Mouse (Mus musculus) kidney, embryonic 14.5 days (tissue): ENCODE data around the gene Ypel3. TPM values are rescaled to one million over a fixed set of nuclear protein-coding genes. Genes with fewer than 3 reads are reported as not detected.
"Not testable (repeated sequence)": the region's sequence is repeated elsewhere in the genome, so short reads cannot be mapped to it uniquely, and the experiment has no call there.

Experiments
- ATAC-seq: fragments of 200-750 bp; cut with Nextera tagmentation; 2 replicates; pipeline ENCODE4 v1.8.0; 2017; ENCODE audit warnings: moderate number of reproducible peaks, mild to moderate bottlenecking, moderate TSS enrichment, moderate library complexity; ENCODE audit not compliant: low FRiP score, low TSS enrichment
- H3K27ac ChIP-seq: fragments of 300-500 bp; sonication (generic); 2 replicates; pipeline ENCODE4 v1.5.1; 2014; ENCODE audit warnings: low read depth, mild to moderate bottlenecking, low read length, moderate library complexity, mixed read lengths
- H3K27me3 ChIP-seq: fragments of 300-500 bp; sonication (generic); 2 replicates; pipeline ENCODE4 v1.6.1; 2014; ENCODE audit warnings: mild to moderate bottlenecking, low read length; ENCODE audit not compliant: control insufficient read depth, insufficient read depth
- H3K36me3 ChIP-seq: fragments of 300-500 bp; sonication (generic); 2 replicates; pipeline ENCODE4 v1.6.1; 2014; ENCODE audit warnings: low read length, mixed read lengths; ENCODE audit not compliant: control insufficient read depth, insufficient read depth
- H3K4me1 ChIP-seq: fragments of 300-500 bp; sonication (generic); 2 replicates; pipeline ENCODE4 v1.6.1; 2014; ENCODE audit warnings: low read length, mixed read lengths; ENCODE audit not compliant: control insufficient read depth, insufficient read depth
- H3K4me2 ChIP-seq: fragments of 300-500 bp; sonication (generic); replicated peaks from 2 replicates; pipeline ENCODE4 v1.6.1; 2014; ENCODE audit warnings: low read depth, mild to moderate bottlenecking, low read length
- H3K4me3 ChIP-seq: fragments of 300-500 bp; sonication (generic); 2 replicates; pipeline ENCODE4 v1.5.1; 2014; ENCODE audit warnings: mild to moderate bottlenecking, low read length
- H3K9ac ChIP-seq: fragments of 300-500 bp; sonication (generic); 2 replicates; pipeline ENCODE4 v1.6.1; 2014; ENCODE audit warnings: low read depth, mild to moderate bottlenecking, low read length, moderate library complexity
- H3K9me3 ChIP-seq: fragments of 300-500 bp; sonication (generic); 2 replicates; pipeline ENCODE4 v1.6.1; 2016; ENCODE audit warnings: low read length; ENCODE audit not compliant: control insufficient read depth
- WGBS: fragments of 180-500 bp; shearing (Covaris S2); extraction: QIAGEN DNeasy Blood & Tissue Kit; methylation state at CpG from one replicate; pipeline ENCODE4 v1.1.7; 2014; 5-methylcytosine and 5-hydroxymethylcytosine counted together
- polyA plus RNA-seq: library from polyadenylated mRNA; unstranded; fragments of >200 nt; fragmentation: Nextera tagmentation; extraction: Ambion mirVana; gene quantifications from 2 replicates; pipeline ENCODE4 v1.2.1, GENCODE M21; 2014

Ypel3 gene
- 87.5 and 94.5 TPM in 2 replicates for polyA plus RNA-seq

DNA sequence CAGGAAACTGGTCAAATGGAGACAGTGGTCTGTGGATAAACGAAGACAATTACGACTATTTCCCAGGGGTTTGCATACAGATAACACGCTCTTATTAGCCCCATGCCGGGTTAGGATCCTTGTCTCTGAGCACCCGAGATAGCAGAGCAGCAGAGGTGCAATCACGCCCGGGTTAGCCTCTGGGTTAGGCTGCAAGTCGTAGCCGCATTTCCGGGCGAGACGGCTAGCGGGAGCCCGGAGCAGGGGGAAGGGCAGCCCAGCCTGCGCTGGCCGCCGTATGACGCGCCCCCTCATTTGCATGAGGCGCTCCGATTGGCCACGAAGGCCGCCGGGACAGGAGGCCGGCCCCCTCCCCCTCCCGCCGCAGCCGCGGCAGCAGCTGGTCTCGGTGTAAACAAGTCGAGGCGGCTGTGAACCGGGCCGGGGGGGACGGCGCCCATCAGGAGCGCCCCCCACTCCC lies at the start of gene Ypel3:
Gene Ypel3 (plus strand): TSS at position 358 of the 460 bp plus-strand sequence.
- H3K4me3 ChIP-seq, result peak within 1 kb of the TSS; percentile 73
- peak; percentile 88 for ATAC-seq
- H3K9me3 ChIP-seq, result no peaks in the 10 kb centered on the region
- H3K4me2 ChIP-seq, result peak within 1 kb of the TSS; percentile 97
- H3K9ac ChIP-seq, result peak within 1 kb of the TSS; percentile 82
- peaks cover 29% of the 10 kb centered on the region for H3K4me1 ChIP-seq
- peak within 1 kb of the TSS; percentile 77 for H3K27ac ChIP-seq
- no peaks in the 10 kb centered on the region for H3K27me3 ChIP-seq
- WGBS, result under 1% methylated on average over 36 of the region's 37 CpGs
- H3K36me3 ChIP-seq, result peaks cover 6% of the 10 kb centered on the region; the same call in 1 of the 2 replicates

GRCm38 (mm10) chr7:126730256-126730789 lies 46.4 kb upstream of the Ypel3 start:
- not testable (repeated sequence) for H3K9me3 ChIP-seq, H3K36me3 ChIP-seq, H3K27me3 ChIP-seq, H3K4me1 ChIP-seq, H3K9ac ChIP-seq, H3K4me2 ChIP-seq, H3K27ac ChIP-seq, ATAC-seq, H3K4me3 ChIP-seq
- 82% methylated on average over 4 of the region's 4 CpGs for WGBS

DNA sequence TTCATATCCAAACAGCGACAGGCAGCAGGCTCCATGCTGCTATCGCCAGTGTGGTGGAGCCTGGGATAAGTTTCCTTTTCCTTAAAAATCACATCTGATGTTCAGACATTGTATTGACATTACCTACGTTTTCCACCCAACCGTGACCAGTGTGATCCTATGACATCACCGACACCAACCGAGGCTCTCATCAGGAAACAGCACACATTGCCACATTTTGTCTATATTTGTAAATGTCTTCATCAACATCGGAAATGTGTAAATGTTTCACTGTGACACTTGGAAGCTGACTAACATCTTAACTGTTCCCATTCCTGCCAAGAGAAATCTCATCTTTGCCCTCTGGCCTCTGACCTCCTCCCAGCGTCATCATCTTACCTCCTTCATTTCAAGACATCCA lies 40.6 kb upstream of the Ypel3 start:
- H3K4me2 ChIP-seq, result no peak overlapping the region
- 78% methylated on average over 8 of the region's 8 CpGs for WGBS
- H3K4me3 ChIP-seq, result no peak overlapping the region
- H3K9ac ChIP-seq, result no peak overlapping the region
- H3K27ac ChIP-seq, result no peak overlapping the region
- no peaks in the 10 kb centered on the region for H3K36me3 ChIP-seq
- no peaks in the 10 kb centered on the region for H3K9me3 ChIP-seq
- no peaks in the 10 kb centered on the region for H3K27me3 ChIP-seq
- 0 out of 2 replicates have a peak, but pooled peaks cover 3% of the 10 kb centered on the region for H3K4me1 ChIP-seq
- no peak for ATAC-seq

- Histone ChIP-seq H3K4me3 (no peak overlapping the region), H3K9me3 (no peaks in the 10 kb centered on the region), H3K27ac (no peak overlapping the region), H3K4me2 (no peak overlapping the region), H3K4me1 (0 out of 2 replicates have a peak, but pooled peaks cover 3% of the 10 kb centered on the region), H3K36me3 (no peaks in the 10 kb centered on the region), H3K9ac (no peak overlapping the region), H3K27me3 (no peaks in the 10 kb centered on the region)
- no peak for ATAC-seq
- WGBS, result 82% methylated on average over 17 of the region's 17 CpGs
These were observed 37.2 kb upstream of the Ypel3 start for GRCm38 (mm10) chr7:126739551-126739950.

DNA sequence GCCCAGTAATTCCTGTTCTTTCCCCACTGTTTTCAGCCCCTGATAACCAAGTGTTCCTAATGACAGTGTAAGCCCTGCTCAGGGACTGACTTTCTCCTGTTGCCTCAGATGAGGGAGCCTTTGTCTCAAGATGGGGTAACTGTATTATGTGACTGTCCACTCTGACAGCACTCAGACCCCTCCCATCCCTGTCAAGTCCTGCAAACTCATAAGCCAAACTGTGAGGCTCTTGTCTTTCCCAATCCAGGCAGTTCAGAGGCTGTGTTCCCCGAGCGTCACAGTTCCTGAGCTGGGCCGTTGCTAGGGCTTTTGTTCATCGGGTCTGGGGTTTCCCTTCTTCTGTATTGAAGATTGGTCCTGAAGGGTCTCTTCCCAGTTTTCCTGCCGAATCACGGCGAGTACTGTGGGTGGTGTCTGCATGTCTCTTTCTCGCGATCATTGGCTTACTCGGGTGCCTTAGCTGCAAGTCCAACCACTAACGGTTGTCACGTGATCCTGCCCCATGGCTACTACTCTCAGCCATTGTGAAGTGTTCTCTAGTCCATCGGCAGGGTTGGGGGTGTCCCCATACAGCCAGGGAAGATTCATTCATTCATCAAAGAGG lies 36.5 kb upstream of the Ypel3 start:
- H3K9ac ChIP-seq, result no peak overlapping the region
- H3K9me3 ChIP-seq, result no peaks in the 10 kb centered on the region
- H3K27me3 ChIP-seq, result no peaks in the 10 kb centered on the region
- no peak overlapping the region for H3K4me2 ChIP-seq
- no peak overlapping the region for H3K4me3 ChIP-seq
- H3K36me3 ChIP-seq, result no peaks in the 10 kb centered on the region
- ATAC-seq, result no peak
- no peak overlapping the region for H3K27ac ChIP-seq
- 0 out of 2 replicates have a peak, but pooled peaks cover 3% of the 10 kb centered on the region for H3K4me1 ChIP-seq
- 84% methylated on average over 13 of the region's 13 CpGs for WGBS

DNA sequence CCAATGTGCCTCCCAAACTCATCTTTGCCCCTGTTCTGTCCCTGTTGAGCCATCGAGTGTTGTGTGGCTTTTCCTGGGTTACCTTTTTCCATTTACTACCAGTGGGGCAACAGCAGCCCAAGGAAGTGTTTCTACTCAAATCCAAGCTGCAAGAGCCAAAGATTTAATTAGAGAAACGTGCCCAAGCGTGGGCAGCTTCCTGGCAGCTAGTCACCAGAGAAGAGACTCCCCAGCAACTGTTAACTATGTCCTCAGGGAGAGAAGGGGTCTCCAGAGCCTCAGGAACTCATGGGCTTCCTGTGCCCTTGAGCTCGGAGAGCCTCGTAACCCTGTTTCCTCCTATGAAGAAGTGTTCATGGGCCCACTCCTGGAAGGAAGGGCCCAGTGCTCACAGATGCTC lies 35.8 kb upstream of the Ypel3 start:
- Histone ChIP-seq H3K27me3 (no peaks in the 10 kb centered on the region), H3K4me1 (0 out of 2 replicates have a peak, but pooled peaks cover 3% of the 10 kb centered on the region), H3K9ac (no peak overlapping the region), H3K4me2 (no peak overlapping the region), H3K27ac (no peak overlapping the region), H3K9me3 (no peaks in the 10 kb centered on the region), H3K36me3 (no peaks in the 10 kb centered on the region), H3K4me3 (no peak overlapping the region)
- no peak for ATAC-seq
- WGBS, result 78% methylated on average over 5 of the region's 5 CpGs

- Histone ChIP-seq H3K36me3 (no peaks in the 10 kb centered on the region), H3K4me3 (no peak overlapping the region)
- WGBS, result 83% methylated on average over 5 of the region's 5 CpGs
These were observed 35.3 kb upstream of the Ypel3 start for GRCm38 (mm10) chr7:126741452-126741851.

DNA sequence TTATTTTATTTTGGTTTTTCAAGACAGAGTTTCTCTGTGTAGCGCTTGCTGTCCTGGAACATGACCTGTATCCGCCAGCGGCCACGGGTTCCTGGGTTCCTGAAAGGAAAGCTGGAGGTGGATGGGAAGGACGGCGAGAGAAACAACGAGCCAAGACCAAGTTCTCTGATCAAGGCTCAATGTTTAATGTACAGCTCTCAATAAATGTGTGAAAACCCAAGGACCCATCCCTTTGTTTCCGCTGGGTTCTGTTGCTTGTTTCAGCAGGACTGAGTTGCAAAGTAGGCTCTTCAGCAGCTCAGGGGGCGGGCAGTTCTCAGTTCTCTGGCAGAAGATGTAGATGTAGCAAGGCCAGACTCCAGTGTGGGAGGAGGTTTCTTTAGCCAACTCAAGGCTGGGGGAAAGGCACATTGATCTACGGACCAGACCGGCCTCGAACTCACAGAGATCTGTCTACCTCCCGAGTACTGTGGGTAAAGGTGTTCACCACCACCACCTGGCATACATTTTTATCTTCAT lies 34.7 kb upstream of the Ypel3 start:
- WGBS, result 90% methylated on average over 13 of the region's 13 CpGs
- Histone ChIP-seq H3K4me3 (no peak overlapping the region), H3K4me1 (0 out of 2 replicates have a peak, but pooled peaks cover 3% of the 10 kb centered on the region), H3K36me3 (no peaks in the 10 kb centered on the region), H3K27me3 (no peaks in the 10 kb centered on the region), H3K9ac (no peak overlapping the region), H3K4me2 (no peak overlapping the region), H3K27ac (no peak overlapping the region), H3K9me3 (no peaks in the 10 kb centered on the region)
- ATAC-seq, result no peak

More at GRCm38 (mm10) chr7:126741452-126741851, 35.3 kb upstream of the Ypel3 start:
- ATAC-seq, result no peak
- 0 out of 2 replicates have a peak, but pooled peaks cover 3% of the 10 kb centered on the region for H3K4me1 ChIP-seq
- no peak overlapping the region for H3K27ac ChIP-seq
- no peaks in the 10 kb centered on the region for H3K9me3 ChIP-seq
- no peaks in the 10 kb centered on the region for H3K27me3 ChIP-seq
- no peak overlapping the region for H3K9ac ChIP-seq
- H3K4me2 ChIP-seq, result no peak overlapping the region

- Histone ChIP-seq H3K27ac (no peak overlapping the region), H3K4me3 (no peak overlapping the region), H3K36me3 (no peaks in the 10 kb centered on the region), H3K9ac (no peak overlapping the region), H3K27me3 (no peaks in the 10 kb centered on the region), H3K4me1 (no peaks in the 10 kb centered on the region), H3K9me3 (no peaks in the 10 kb centered on the region), H3K4me2 (no peak overlapping the region)
- WGBS, result 92% methylated on average over 12 of the region's 12 CpGs
- no peak for ATAC-seq
These were observed 30.7 kb upstream of the Ypel3 start for GRCm38 (mm10) chr7:126746066-126746465.
